In genomic region chr3:100474950-100475472, GRCm38 (mm10) we compare ENCODE assay signal across 21 mouse cellular contexts. TPM values are rescaled to one million over a fixed set of nuclear protein-coding genes. Genes with fewer than 3 reads are reported as not detected.
DNase-seq lines count a peak whose midpoint lies in the region; ATAC-seq and TF ChIP-seq lines count a peak whose summit lies in the region.
"Had no signal": no experiment of that assay in that cellular context is flagged by ENCODE, and none has a peak within 500 bp of the region (broad histone marks: within the 10 kb centered on the region; RNA-seq: fewer than 3 reads in every experiment).

No protein-coding gene starts in this region.

- no peaks in the 10 kb centered on the region for H3K27me3 ChIP-seq in midbrain, embryonic 11.5 days (ENCODE audit: control insufficient read depth, insufficient read depth, low read length)
- H3K27me3 ChIP-seq in midbrain, postnatal 0 days (ENCODE audit: insufficient read depth, low read length) = no peaks in the 10 kb centered on the region
- H3K27me3 ChIP-seq in hindbrain, postnatal 0 days (ENCODE audit: insufficient read depth, low read length) = no peaks in the 10 kb centered on the region
- H3K27me3 ChIP-seq in neural tube, embryonic 11.5 days (ENCODE audit: control insufficient read depth, insufficient read depth, low read length) = no peaks in the 10 kb centered on the region
- H3K27me3 ChIP-seq in heart, adult 2 months (ENCODE audit: control insufficient read depth, insufficient read depth, low read length) = no peaks in the 10 kb centered on the region

- no peak overlapping the region for H3K4me3 ChIP-seq in midbrain, embryonic 11.5 days (ENCODE audit: low read depth, low read length)
- no peak overlapping the region for H3K4me3 ChIP-seq in midbrain, postnatal 0 days (ENCODE audit: low read depth, low read length)
- H3K4me3 ChIP-seq in hindbrain, postnatal 0 days (ENCODE audit: low read length) = no peak overlapping the region
- H3K4me3 ChIP-seq in neural tube, embryonic 11.5 days (ENCODE audit: low read depth, low read length) = no peak overlapping the region
- no peak overlapping the region for H3K4me3 ChIP-seq in heart, adult 2 months
- H3K4me3 ChIP-seq: limb, embryonic 10.5 days; liver, embryonic 15.5 days; megakaryocyte, embryonic 14.5 days had no signal

- no peak for TF ChIP-seq EP300 in heart, adult 2 months (IDR thresholded peaks at IDR 0.05; ENCODE audit: insufficient read depth, low read depth, low read length)

- no peaks in the 10 kb centered on the region; the same call in 1 of the 2 replicates for H3K36me3 ChIP-seq in midbrain, embryonic 11.5 days (ENCODE audit: control insufficient read depth, insufficient read depth, low read length)
- no peaks in the 10 kb centered on the region for H3K36me3 ChIP-seq in midbrain, postnatal 0 days (ENCODE audit: insufficient read depth, low read length)
- no peaks in the 10 kb centered on the region for H3K36me3 ChIP-seq in hindbrain, postnatal 0 days (ENCODE audit: insufficient read depth, low read length)
- no peaks in the 10 kb centered on the region for H3K36me3 ChIP-seq in neural tube, embryonic 11.5 days (ENCODE audit: control insufficient read depth, insufficient read depth, low read length)
- no peaks in the 10 kb centered on the region for H3K36me3 ChIP-seq in heart, adult 2 months (ENCODE audit: control insufficient read depth, insufficient read depth, low read length)
- H3K36me3 ChIP-seq: limb, embryonic 10.5 days had no signal

- TF ChIP-seq CTCF in midbrain, postnatal 0 days (IDR thresholded peaks at IDR 0.05) = no peak
- no peak for TF ChIP-seq CTCF in hindbrain, postnatal 0 days (IDR thresholded peaks at IDR 0.05; ENCODE audit: low read depth)
- no peak for TF ChIP-seq CTCF in heart, adult 2 months (IDR thresholded peaks at IDR 0.05)

- DNase-seq in midbrain, embryonic 11.5 days (ENCODE audit: low spot score, missing footprints) = no peak
- no peak for DNase-seq in midbrain, postnatal 0 days (ENCODE audit: low spot score)
- peak; percentile 27 for DNase-seq in T-cell, adult 2 months (ENCODE audit: low spot score)
- DNase-seq in hindbrain, postnatal 0 days (ENCODE audit: low spot score) = no peak
- DNase-seq in neural tube, embryonic 11.5 days (ENCODE audit: low spot score) = no peak
- DNase-seq in left cerebral cortex, postnatal 25 days (ENCODE audit: low spot score in 2 of 2) = no peak
- no peak for DNase-seq in layer of hippocampus, adult 9-10 months (ENCODE audit: low spot score)
- DNase-seq in heart, adult 2 months = no peak
- DNase-seq: cerebellum, adult 18-20 months; gastrocnemius, postnatal 10 days; heart, postnatal 4 days; kidney, adult 18-20 months; kidney, postnatal 25 days; layer of hippocampus, postnatal 36 days; lung, postnatal 10 days; thymus, postnatal 4 days had no signal

- intact Hi-C loops in left cerebral cortex, postnatal 25 days (cut with DNase I) = no loop called here
- intact Hi-C loops in heart, adult 2 months (cut with DNase I) = no loop called here

- peaks cover 9% of the 10 kb centered on the region for H3K4me1 ChIP-seq in midbrain, embryonic 11.5 days (ENCODE audit: control insufficient read depth, insufficient read depth, low read length)
- no peaks in the 10 kb centered on the region for H3K4me1 ChIP-seq in midbrain, postnatal 0 days (ENCODE audit: insufficient read depth, low read length)
- no peaks in the 10 kb centered on the region; the same call in 1 of the 2 replicates for H3K4me1 ChIP-seq in hindbrain, postnatal 0 days (ENCODE audit: insufficient read depth, low read length)
- peaks cover 6% of the 10 kb centered on the region; the same call in 1 of the 2 replicates for H3K4me1 ChIP-seq in neural tube, embryonic 11.5 days (ENCODE audit: control insufficient read depth, insufficient read depth, low read length)
- H3K4me1 ChIP-seq in heart, adult 2 months (ENCODE audit: control insufficient read depth, insufficient read depth, low read length) = no peaks in the 10 kb centered on the region

- ATAC-seq in midbrain, embryonic 11.5 days (ENCODE audit: low FRiP score) = peak; percentile 42
- no peak for ATAC-seq in midbrain, postnatal 0 days (ENCODE audit: low FRiP score)
- ATAC-seq in hindbrain, postnatal 0 days = 0 out of 2 replicates have a peak, but pooled peaks have one; percentile 4
- peak; percentile 49 for ATAC-seq in neural tube, embryonic 11.5 days (ENCODE audit: insufficient read depth, low FRiP score, low TSS enrichment)
- ATAC-seq: forebrain, embryonic 14.5 days had no signal

- H3K27ac ChIP-seq in midbrain, embryonic 11.5 days (ENCODE audit: low read depth, low read length) = peak overlapping the region; percentile 54; the same call in 1 of the 2 replicates
- H3K27ac ChIP-seq in midbrain, postnatal 0 days (ENCODE audit: low read depth, low read length) = no peak overlapping the region
- H3K27ac ChIP-seq in hindbrain, postnatal 0 days = no peak overlapping the region
- H3K27ac ChIP-seq in neural tube, embryonic 11.5 days (ENCODE audit: low read depth, low read length) = no peak overlapping the region
- H3K27ac ChIP-seq in heart, adult 2 months = no peak overlapping the region
- H3K27ac ChIP-seq: limb, embryonic 10.5 days; liver, embryonic 15.5 days; stomach, postnatal 0 days had no signal

- H3K4me2 ChIP-seq in midbrain, embryonic 11.5 days = no peak overlapping the region; the same call in 1 of the 2 replicates
- no peak overlapping the region for H3K4me2 ChIP-seq in midbrain, postnatal 0 days (ENCODE audit: low read depth, low read length, poor library complexity, severe bottlenecking)
- H3K4me2 ChIP-seq in hindbrain, postnatal 0 days (ENCODE audit: low read depth, low read length) = no peak overlapping the region
- H3K4me2 ChIP-seq in neural tube, embryonic 11.5 days (ENCODE audit: low read depth) = no peak overlapping the region
- H3K4me2 ChIP-seq: liver, embryonic 15.5 days had no signal

- no peak overlapping the region for H3K9ac ChIP-seq in midbrain, embryonic 11.5 days (ENCODE audit: low read length)
- no peak overlapping the region for H3K9ac ChIP-seq in midbrain, postnatal 0 days (replicated peaks; ENCODE audit: low read length, poor library complexity, severe bottlenecking)
- no peak overlapping the region for H3K9ac ChIP-seq in hindbrain, postnatal 0 days (replicated peaks; ENCODE audit: low read length)
- 0 out of 2 replicates have a peak overlapping the region, but pooled peaks have one; percentile 7 for H3K9ac ChIP-seq in neural tube, embryonic 11.5 days (ENCODE audit: low read length)
- H3K9ac ChIP-seq in heart, adult 2 months (ENCODE audit: low read depth, low read length) = no peak overlapping the region
- H3K9ac ChIP-seq: liver, embryonic 15.5 days had no signal

- no peaks in the 10 kb centered on the region for H3K79me2 ChIP-seq in heart, adult 2 months (replicated peaks; ENCODE audit: control insufficient read depth, insufficient read depth, low read length)

- H3K9me3 ChIP-seq in midbrain, embryonic 11.5 days (ENCODE audit: control insufficient read depth, low read length) = no peaks in the 10 kb centered on the region
- no peaks in the 10 kb centered on the region for H3K9me3 ChIP-seq in midbrain, postnatal 0 days (ENCODE audit: low read length)
- no peaks in the 10 kb centered on the region for H3K9me3 ChIP-seq in hindbrain, postnatal 0 days (ENCODE audit: low read length)
- no peaks in the 10 kb centered on the region for H3K9me3 ChIP-seq in neural tube, embryonic 11.5 days (ENCODE audit: control insufficient read depth, low read length)
- H3K9me3 ChIP-seq: limb, embryonic 10.5 days; liver, embryonic 15.5 days had no signal

- TF ChIP-seq POLR2A in heart, adult 2 months (IDR thresholded peaks at IDR 0.05; ENCODE audit: insufficient read depth, low read depth, low read length) = no peak

- WGBS in midbrain, embryonic 11.5 days = 43% methylated on average over 8 of the region's 8 CpGs
- WGBS in midbrain, postnatal 0 days = 25% methylated on average over 8 of the region's 8 CpGs
- 19% methylated on average over 8 of the region's 8 CpGs for WGBS in hindbrain, postnatal 0 days
- WGBS in neural tube, embryonic 11.5 days = 34% methylated on average over 8 of the region's 8 CpGs
- 55% methylated on average over 8 of the region's 8 CpGs for WGBS in heart, adult 2 months

RNA-seq across cellular contexts. Expression of gene Tent5c, which starts 14.1 kb away (rescaled TPM):
- polyA plus RNA-seq in midbrain, embryonic 11.5 days (2014; fragmentation: Nextera tagmentation; extraction: Ambion mirVana) = 3.3 and 3.6 TPM in 2 replicates
- 1.9 and 2.1 TPM in 2 replicates for total RNA-seq in midbrain, postnatal 0 days (2014; rRNA removed)
- polyA plus RNA-seq in midbrain, postnatal 0 days (2015; fragmentation: Nextera tagmentation; extraction: Ambion mirVana) = 0.56 and 0.69 TPM in 2 replicates
- 2.9 and 3.7 TPM in 2 replicates for total RNA-seq in hindbrain, postnatal 0 days (2014; rRNA removed)
- 1.1 and 1.2 TPM in 2 replicates for polyA plus RNA-seq in hindbrain, postnatal 0 days (2015; fragmentation: Nextera tagmentation; extraction: Ambion mirVana)
- 2.6 and 3.0 TPM in 2 replicates for polyA plus RNA-seq in neural tube, embryonic 11.5 days (2014; fragmentation: Nextera tagmentation; extraction: Ambion mirVana)
- total RNA-seq in left cerebral cortex, postnatal 25 days (2021) = 1 to 10 TPM; 2.5 to 3.2 TPM
- 10 to 100 TPM; 14.9 to 96.7 TPM for total RNA-seq in heart, adult 2 months (2021)
- 3.9 and 20.8 TPM in 2 replicates for polyA plus RNA-seq in heart, adult 2 months (2012; rRNA removed)
